Mouse (Mus musculus) yolk sac, embryonic 10.5 days (tissue): ENCODE measurements around the gene Sh3pxd2b.

ENCODE experiments used
- DNase-seq: peaks from one replicate; pipeline ENCODE4 v3.0.0-alpha.2; 2017; ENCODE audit warnings: low spot score

Gene Sh3pxd2b

DNA sequence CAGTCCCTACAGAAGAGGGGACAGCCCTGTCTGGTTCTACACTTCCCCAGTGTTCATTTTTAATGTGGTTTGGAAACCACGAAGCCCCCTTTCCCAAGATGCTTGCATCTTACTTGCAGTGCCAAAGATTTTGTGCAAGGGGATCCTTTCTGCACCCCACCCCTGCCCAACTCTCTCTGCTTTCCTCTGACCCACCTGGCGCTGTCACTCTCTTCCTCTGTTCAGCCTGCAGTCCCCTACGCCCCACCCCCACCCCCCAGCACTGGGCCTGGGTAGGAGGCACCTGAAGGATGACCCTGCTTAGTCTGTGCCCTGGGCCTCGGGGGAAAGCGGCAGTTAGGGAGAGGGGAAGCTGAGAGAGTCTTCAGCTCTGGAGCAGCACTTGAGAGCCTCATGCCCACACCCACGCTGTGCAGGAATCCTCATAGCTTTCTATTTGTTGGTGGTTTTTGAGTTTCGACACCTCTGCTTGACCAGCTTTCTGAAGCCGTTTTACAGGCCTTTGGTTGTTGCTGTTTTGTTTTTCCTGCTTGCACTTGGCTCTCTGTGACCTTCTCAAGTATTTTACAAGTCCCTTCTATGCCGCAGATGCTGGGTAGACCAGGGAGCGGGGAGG is 77.5 kb downstream of the Sh3pxd2b start:
- no peak for DNase-seq

GRCm38 (mm10) chr11:32427537-32427936 is 79.9 kb downstream of the Sh3pxd2b start:
- DNase-seq = no peak

GRCm38 (mm10) chr11:32435410-32436060 is 87.9 kb downstream of the Sh3pxd2b start:
- DNase-seq = peak; percentile 67

DNA sequence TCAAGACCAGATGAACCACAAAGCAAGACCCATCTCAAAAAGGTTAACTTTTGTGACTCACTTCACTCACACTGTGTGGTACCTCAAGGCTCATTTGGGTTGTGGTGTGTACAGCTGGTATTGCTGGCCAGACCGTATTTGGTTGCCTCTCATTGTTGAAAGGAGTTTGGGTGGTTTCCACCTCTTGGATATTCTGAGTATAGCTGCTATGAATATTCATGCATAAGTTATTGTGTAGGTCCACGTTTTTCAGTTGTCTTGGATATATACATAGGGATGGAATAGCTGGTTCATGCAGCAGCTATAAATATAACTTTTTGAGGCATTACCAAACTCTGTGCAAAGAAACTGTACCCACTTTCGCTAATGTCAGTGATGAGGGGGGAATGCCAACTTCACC is 95.0 kb downstream of the Sh3pxd2b start:
- DNase-seq = no peak

DNA sequence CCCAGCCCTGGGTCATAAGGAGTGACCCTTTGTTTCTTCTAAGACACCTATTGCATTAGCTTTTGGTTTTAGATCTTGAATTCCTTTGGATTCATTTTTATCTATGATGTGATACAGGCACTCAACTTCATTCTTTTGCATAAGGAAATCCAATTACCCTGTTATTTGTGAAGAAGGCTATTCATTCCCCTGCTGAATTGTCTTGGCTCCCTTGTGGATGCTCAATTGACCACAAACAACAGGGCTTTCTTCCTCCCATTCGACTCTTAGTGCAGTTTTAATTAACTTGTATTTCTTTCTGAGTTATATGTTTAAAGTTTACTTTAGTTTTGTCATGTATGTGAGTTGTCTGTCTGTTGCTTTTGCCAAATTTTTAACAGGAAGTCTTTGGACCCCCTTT is 96.6 kb downstream of the Sh3pxd2b start:
- DNase-seq = no peak

DNA sequence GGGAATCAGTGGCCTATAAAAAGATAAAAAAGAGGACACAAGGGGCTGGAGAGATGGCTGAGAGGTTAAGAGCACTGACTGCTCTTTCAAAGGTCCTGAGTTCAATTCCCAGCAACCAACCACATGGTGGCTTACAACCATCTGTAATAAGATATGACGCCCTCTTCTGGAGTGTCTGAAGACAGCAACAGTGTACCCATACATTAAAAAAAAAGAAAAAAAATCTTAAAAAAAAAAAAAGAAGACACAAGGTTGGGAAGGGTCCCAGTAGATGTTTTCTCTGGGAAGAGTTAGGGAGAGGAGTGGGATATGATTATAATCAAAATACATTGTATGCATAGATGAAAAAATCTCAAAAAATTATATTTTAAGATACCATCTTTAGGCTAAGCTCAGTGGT is 97.5 kb downstream of the Sh3pxd2b start:
- no peak for DNase-seq

DNA sequence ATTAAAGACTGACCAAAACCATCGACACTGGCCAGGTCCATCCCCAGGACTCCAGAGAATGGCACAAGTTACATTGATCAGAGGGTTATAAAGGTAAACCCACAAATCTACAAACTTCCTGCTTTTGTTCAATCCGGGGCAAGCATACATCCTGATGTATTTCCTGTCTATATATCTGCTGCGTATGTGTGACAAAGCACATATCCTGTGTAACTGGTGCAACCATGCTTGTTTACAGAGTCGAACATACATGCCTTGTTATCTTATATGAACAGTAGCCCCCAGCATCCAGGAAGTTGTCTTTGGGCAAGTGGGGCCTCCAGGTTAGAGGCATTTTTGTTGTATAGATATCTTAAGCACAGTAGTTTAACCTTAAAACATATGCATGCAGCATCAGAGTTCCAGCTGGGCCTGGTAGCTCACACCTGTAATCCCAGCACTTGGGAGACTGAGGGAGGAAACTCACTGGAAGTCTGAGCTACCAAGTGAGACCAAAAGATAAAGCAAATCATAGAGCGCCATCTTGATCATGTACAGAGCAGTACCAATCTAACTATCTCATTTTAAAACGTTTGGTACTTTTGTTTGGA is 98.1 kb downstream of the Sh3pxd2b start:
- no peak for DNase-seq

DNA sequence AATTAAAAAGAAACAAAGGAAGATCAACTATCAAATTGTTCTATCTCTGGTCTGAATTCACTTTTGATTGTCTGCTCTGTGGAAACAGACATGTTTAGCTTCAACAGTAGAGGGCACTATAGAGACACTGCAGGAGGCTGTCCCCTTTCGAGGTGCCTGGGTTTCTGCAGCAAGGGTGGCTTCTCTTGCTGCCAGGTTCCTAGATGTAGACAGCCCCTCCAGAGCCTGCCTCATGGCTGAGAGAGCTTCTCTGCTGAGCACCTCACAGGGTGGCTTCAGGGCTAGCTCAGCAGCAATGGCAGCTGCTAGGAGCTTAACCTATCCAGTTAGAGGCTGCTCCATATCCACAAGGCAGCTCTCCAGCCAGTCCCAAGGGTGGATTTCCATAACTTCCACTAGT is 102.6 kb downstream of the Sh3pxd2b start:
- DNase-seq = peak; percentile 15

- DNase-seq = no peak
Measured at GRCm38 (mm10) chr11:32451306-32451705, 103.7 kb downstream of the Sh3pxd2b start.

- DNase-seq = no peak
Measured at GRCm38 (mm10) chr11:32452745-32453144, 105.1 kb downstream of the Sh3pxd2b start.

DNA sequence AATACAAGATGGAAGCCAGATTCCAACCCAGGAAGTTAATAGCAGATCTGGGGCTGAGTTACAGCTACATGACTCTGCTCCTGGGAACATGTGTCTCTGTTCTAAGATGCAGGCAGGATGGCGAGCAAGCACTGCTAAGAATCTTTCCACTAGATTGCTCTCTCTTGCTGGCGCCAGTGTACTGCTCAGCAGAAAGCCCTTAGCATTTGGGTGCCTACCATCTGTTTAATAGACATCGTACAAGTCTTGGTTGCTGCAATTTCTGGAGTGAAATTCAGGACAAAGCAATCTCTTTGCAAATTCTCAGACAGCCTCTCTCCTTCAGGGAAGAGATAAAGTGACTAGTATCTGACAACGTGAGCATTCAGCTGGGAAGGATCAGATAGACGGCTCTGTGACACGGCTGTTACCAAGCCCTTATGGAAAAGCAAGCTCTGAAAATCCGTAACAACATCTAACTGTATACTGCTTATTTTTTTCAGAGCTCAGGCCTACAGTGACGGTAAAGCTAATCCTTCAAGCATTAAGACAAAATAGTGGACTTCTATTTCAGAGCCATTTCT is 105.8 kb downstream of the Sh3pxd2b start:
- DNase-seq = no peak

DNA sequence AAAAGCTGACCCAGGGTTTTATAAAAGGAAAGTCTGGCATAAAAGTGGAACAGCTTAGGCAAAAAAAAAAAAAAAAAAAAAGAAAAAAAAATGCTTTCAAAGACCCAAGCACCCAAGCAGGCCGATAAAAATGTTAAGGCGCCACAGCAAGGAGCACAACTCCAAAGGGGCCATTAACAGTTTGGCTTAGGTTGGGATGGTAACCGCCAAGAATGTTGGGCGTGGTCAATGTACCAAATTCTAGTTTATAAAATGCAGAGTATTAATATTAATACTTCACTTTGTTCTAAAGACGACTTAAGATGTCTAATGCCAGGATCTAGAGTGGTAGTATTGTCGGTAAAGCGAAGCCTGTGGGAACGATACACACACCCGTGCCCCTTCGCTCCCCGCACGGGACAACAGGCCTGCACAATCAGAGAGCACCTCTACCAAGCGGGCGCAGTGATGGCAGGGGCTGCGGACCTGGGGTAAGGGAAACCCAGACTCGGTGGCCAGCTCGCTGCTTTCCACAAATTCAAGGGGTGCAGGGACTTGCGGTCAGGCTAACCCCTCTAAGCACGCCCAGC is 106.7 kb downstream of the Sh3pxd2b start:
- no peak for DNase-seq

GRCm38 (mm10) chr11:32454800-32455506 is 107.3 kb downstream of the Sh3pxd2b start, which contains the start of gene Ubtd2:
Ubtd2 (plus strand) TSS chr11:32455370.
- peak; percentile 97 for DNase-seq

GRCm38 (mm10) chr11:32455507-32456141 is 108.0 kb downstream of the Sh3pxd2b start:
- DNase-seq = peak; percentile 60

DNA sequence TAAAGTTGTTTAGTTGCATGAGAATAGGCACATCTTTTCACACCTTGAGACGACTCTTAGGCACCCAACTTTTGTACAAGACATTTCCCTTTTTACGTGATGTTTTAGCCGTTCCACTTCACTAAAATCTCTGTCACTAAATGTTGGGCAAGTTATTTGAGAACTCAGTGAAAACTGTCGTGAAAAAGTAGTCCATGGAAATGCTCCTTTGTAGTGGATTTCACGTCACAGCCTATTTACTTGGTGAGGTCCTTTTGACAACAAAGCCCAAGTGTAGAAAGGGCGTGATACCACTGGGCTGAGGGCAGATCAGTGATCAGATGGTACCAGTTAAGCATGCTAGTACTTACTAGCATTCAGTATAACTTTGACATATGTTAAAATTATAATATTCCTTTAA is 108.7 kb downstream of the Sh3pxd2b start:
- DNase-seq = no peak

- no peak for DNase-seq
Measured at GRCm38 (mm10) chr11:32464282-32464681, 116.7 kb downstream of the Sh3pxd2b start.

GRCm38 (mm10) chr11:32471925-32472324 is 124.3 kb downstream of the Sh3pxd2b start:
- no peak for DNase-seq

DNA sequence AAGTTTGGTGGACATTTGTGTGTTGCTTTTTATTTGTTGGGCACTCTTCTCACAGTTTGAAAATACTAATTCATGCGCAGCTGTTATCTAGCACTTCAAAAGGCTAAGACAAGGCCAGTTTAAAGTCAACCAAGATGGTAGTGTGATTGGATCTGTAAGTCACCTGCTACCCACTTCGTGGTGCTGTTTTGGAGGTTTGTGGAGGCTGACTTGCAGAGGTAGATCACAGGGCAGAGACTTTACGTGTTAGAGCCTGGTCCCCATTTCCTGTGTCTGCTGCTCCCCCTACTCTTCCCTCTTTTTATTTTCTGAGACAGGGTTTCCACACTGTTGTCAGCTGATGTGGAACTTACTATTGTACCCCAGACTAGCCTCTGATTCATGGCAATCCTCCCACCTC is 127.1 kb downstream of the Sh3pxd2b start:
- DNase-seq = no peak

DNA sequence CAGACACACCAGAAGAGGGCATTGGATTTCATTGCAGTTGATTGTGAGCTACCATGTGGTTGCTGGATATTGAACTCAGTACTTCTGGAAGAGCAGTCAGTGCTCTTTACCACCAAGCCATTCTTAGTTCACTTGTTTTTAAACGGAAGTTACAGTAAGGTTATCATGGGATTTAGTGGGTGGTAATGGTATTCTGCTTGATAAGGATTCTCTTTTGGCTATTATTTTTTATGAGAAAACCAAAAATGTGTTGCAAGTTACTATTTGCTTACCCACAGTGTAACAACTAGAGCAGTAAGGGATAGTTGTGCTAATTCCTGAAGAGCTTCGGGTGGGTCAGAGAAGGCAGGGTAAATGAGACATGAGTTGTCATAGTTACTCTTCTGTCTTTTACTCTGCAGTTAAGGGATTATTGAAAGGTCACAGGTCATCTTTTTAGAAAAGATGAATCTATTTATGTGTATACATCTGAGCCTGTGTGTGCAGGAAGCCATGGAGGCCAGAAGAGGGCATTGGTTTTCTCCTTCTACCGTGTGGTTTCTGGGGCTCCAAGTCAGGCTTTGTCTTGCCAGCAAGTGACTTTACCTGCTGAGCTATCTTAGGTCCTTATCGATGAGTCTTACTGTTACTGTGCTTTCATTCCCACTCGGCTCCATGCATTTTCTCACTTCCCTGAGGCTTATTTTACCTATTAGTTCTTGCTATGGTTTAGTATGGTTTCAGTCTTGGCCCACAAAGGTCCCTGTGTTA is 128.0 kb downstream of the Sh3pxd2b start:
- DNase-seq = no peak
